Mouse (Mus musculus): ENCODE data around the gene Chrnb4. TPM values are rescaled to one million over a fixed set of nuclear protein-coding genes. Genes with fewer than 3 reads are reported as not detected.

The Chrnb4 gene
- polyA plus RNA-seq, 1 experiment from 2014 or later = 0.78 TPM

Other genes with a start within 250 kb of the Chrnb4 start
- 35.8 and 40.2 TPM in 2 replicates for gene Ireb2, start 185.0 kb downstream of the Chrnb4 start, polyA plus RNA-seq (2014; fragmentation: Nextera tagmentation; extraction: Ambion mirVana)
- gene Hykk, start 131.5 kb downstream of the Chrnb4 start, polyA plus RNA-seq (2014; fragmentation: Nextera tagmentation; extraction: Ambion mirVana) = 4.8 and 5.0 TPM in 2 replicates
- gene Psma4, start 98.0 kb downstream of the Chrnb4 start, polyA plus RNA-seq (2014; fragmentation: Nextera tagmentation; extraction: Ambion mirVana) = 285 and 291 TPM in 2 replicates
- gene AY074887, start 97.8 kb downstream of the Chrnb4 start, polyA plus RNA-seq (2014; fragmentation: Nextera tagmentation; extraction: Ambion mirVana) = 1.0 and 1.2 TPM in 2 replicates
- 1.1 and 1.5 TPM in 2 replicates for gene Chrna5, start 67.9 kb downstream of the Chrnb4 start, polyA plus RNA-seq (2014; fragmentation: Nextera tagmentation; extraction: Ambion mirVana)
- 2.0 and 2.2 TPM in 2 replicates for gene Chrna3, start 22.2 kb downstream of the Chrnb4 start, polyA plus RNA-seq (2014; fragmentation: Nextera tagmentation; extraction: Ambion mirVana)
- 32.0 and 34.1 TPM in 2 replicates for gene Ube2q2, start 100.1 kb upstream of the Chrnb4 start, polyA plus RNA-seq (2014; fragmentation: Nextera tagmentation; extraction: Ambion mirVana)
- gene Fbxo22, start 160.1 kb upstream of the Chrnb4 start, polyA plus RNA-seq (2014; fragmentation: Nextera tagmentation; extraction: Ambion mirVana) = 41.9 and 49.6 TPM in 2 replicates